Mouse (Mus musculus) activated CD4-positive, CD25-positive, alpha-beta regulatory T cell, adult 4 months (primary cell): ENCODE measurements around the gene Tspear. TPM values are rescaled to one million over a fixed set of nuclear protein-coding genes. Genes with fewer than 3 reads are reported as not detected.
A peak's percentile ranks its signal among the peaks of the same experiment; 100 is the strongest.
"Not testable (repeated sequence)": the region's sequence is repeated elsewhere in the genome, so short reads cannot be mapped to it uniquely, and the experiment has no call there.

ENCODE experiments used
- ATAC-seq: one replicate; pipeline ENCODE4 v1.8.0; 2017
- polyA plus RNA-seq, 2 experiments: library from polyadenylated mRNA; unstranded; fragments of 100-300 nt; shearing (Covaris generic); gene quantifications; one replicate each; pipeline ENCODE4 v1.2.1; 2017

Tspear gene
- polyA plus RNA-seq, 2 experiments from 2014 or later: 0.38 to 0.40 TPM

DNA sequence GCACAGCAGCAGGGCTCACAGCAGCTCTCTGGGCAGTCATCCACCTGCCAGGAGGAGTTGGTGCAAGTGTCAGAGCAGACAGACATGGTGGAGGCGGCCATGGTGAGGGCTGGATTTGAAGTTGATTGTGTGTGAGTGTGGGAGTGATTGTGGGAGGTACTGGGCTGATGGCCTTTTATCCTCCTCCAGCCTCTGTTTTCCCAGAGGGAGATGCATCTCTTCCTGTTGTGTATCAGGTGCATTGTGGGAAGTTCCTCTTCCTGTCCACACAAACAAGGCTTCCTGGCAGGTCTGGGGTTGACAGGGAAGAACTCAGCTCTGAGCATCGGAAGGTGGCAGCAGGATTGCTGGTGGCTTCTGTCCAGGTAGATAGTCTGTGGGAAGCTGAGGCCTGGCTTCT is 108.6 kb downstream of the Tspear start, which contains the start of gene Gm9639:
Gene Gm9639 (minus strand): TSS at position 101 of the 400 bp plus-strand sequence.
- no peak for ATAC-seq

DNA sequence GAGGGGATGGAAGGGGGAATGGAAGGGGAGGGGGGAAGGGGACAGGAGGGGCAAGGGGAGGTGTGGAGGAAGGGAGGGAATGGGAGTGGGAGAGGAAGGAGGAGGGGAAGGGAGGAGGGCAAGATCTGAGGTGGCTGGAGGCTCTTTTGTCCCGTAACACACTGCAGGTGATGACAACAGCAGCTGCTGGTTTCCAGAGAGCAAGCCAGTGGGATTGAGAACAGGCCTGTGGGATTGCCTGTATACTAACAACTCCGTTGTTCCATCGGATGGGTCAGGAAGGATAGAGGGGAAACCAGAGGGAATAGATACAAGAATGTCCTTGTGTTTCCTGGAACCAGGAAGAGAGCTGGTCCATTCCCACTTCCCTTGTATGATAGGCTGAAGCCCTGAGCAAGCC is 111.3 kb downstream of the Tspear start:
- no peak for ATAC-seq

DNA sequence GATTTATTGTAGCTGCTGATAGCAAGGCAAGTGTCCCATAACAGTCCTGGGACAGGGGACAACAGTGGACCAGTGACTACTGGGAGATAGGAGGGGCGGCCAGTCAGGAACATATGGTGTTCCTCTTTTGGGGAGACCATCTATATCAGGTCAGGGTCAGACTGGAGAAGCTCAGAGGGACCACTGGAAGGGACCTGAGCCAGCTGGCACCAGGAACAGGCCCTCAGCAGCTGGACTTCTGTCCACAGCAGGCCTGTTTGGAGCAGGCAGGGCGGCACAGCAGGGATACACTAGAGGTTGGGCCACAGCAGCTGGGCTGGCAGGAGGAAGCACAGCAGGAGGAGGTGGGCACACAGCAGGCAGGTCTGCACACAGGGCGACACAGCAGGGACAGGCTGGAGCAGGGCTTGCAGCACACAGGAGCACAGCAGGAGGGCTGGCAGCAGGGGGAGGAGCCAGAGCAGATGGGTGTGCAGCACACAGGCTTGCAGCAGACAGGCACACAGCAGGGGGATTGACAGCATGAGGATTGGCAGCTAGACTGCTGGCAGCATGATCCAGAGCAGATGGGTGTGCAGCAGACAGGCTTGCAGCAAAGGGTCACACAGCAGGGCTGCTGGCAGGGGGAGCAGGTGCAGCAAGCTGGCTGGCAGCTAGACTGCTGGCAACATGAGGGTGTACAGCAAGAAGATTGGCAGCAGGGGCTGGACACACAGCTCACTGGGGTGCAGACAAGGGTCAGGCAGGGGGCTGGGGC is 112.0 kb downstream of the Tspear start:
- ATAC-seq: not testable (repeated sequence)

DNA sequence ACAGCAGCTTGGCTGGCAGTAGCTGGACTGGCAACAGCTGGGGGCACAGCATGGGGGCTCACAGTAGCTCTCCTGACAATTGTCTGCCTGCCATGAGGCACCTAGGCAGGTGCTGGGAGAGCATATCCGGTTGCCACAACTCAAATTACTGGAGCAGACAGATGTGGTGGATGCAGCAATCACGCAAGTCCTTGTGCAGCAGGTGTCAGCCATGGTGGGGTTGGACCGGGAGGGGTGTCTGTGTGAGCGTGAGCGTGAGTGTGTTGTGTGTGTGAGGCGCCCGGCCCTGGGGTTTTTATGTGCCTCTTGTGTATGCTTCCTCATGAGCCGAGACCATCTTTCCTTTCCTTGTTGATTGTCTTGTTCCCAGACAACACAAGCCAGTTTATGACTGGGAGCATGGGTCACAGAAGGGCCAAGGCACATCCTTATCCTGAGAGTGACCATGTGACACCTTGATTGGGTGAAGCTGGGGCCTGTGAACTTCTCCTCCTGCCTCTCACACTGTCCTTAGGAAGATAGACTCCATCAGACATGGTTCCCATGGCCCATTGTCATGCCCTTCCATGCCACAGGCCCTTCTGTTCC is 112.6 kb downstream of the Tspear start, which contains the start of gene Gm19668:
Gene Gm19668 (minus strand): TSS at position 213 of the 588 bp plus-strand sequence.
- ATAC-seq: no peak

DNA sequence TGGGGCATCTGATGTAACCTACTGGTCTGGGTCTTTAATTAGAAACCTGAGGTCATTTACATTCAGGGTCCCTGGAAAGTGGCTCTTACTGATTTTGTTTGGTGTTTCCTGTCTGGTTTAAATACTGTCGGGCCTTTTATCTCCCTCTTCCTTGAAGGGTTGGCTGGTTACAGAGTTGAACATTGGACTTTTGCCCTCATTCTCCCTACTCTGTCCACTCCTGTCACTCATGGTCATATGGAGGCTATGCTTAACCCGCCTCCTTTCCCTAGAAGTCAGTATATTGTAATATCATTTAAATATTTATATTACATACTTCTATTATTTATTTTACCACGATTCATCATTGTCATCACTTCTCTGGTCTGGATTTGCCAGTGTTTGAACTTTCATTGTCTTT is 117.7 kb downstream of the Tspear start:
- ATAC-seq: no peak

DNA sequence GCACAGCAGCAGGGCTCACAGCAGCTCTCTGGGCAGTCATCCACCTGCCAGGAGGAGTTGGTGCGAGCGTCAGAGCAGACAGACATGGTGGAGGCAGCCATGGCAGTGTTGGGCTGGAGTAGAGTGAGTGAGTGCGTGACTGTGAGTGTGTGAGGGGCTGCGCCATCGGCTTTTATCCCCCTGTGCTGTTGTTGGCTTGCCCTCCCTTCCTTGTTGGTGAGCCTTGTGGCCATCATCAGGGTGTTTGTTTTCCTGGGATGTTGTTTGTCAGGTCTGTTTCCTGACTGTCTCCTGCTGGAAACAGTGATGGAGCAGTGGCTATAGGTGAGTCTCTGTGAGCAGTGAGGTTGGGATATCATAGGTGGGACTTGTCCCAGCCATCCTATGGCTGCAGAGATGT is 125.4 kb downstream of the Tspear start, which contains the start of gene Gm9507:
Gene Gm9507 (minus strand): TSS at position 101 of the 400 bp plus-strand sequence.
- ATAC-seq: no peak

DNA sequence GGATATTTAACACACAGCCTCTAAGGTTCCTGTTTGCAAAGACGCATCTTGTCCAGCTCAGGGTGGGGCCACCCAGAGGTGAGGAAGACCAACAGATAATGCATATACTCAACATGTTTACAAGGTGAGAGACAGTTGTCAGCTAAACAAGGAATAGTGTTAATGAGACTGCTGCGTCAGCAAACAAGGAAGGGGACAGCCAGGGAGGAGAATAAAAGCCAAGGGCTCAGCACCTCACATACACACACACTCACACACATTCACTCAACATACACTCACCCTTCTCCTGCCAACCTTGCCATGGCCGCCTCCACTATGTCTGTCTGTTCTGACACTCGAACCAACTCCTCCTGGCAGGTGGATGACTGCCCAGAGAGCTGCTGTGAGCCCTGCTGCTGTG is 128.0 kb downstream of the Tspear start, which contains the start of gene Gm2696:
Gene Gm2696 (plus strand): TSS at position 301 of the 400 bp plus-strand sequence.
- no peak for ATAC-seq

DNA sequence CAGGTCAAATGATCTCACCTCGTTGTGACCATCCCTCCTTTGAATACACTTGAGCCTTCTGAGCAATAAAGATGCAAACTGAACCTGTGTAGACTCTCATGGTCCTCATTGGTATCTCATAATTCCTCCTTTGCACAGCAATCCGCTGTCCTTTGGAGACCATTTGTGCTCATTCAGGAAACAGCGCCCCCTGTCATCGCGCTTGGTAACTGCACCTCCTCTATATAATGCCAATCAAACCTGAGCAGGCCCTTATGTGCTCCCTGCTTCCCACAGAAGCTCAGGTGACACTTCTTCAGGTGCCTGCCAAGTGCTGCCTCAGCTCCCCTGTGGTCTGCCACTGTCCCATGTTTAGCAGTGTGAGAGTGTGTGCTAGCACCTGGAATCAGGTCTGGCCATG is 129.1 kb downstream of the Tspear start:
- ATAC-seq: no peak

DNA sequence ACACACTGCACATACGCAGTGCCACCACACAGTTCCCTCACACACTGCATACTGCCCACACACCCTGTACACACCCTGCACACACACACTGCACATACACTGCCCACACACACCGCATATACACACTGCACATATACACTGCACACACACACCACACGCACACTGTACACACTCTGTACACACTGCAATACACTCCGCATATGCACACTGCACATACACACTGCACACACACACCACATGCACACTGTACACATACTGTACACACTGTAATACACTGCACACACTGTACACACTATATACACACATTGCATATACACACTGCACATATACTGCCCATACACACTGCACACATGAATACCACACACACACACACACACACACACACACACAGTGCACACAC is 132.2 kb downstream of the Tspear start:
- no peak for ATAC-seq

DNA sequence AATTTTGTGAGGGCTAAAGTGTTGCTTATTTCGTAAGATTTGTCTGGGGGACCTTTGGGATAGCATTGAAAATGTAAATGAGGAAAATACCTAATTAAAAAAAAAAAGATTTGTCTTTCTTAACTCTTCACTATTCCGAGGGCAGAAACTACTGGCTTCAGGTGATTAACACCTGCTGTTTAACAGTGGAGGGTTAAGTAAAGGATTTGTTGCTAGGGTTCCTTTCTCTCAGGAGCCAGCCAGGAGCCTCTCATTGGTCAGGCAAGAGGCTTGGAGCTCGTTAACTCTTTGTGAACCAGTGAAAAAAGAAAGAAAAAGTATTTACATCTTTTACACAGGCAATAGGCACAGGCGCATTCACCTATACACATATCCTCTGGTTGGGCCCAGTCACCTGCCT is 132.8 kb downstream of the Tspear start:
- ATAC-seq: no peak

DNA sequence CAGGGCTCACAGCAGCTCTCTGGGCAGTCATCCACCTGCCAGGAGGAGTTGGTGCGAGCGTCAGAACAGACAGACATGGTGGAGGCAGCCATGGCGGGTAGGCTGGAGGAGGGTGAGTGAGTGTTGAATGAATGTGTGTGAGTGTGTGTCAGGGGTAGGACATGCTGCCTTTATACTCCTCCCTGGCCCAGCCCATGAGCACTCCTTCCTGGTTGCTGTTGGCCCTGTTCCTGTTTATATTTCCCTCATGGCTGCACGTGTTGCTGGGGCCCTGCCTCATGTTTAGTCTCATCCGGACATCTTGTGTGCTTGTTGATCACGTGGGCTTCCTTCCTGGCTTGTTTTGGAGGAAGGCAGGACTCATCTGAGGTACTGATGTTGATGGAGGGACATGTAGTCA is 140.6 kb downstream of the Tspear start, which contains the start of gene Krtap10-4:
Gene Krtap10-4 (minus strand): TSS at position 145 of the 400 bp plus-strand sequence.
- no peak for ATAC-seq

DNA sequence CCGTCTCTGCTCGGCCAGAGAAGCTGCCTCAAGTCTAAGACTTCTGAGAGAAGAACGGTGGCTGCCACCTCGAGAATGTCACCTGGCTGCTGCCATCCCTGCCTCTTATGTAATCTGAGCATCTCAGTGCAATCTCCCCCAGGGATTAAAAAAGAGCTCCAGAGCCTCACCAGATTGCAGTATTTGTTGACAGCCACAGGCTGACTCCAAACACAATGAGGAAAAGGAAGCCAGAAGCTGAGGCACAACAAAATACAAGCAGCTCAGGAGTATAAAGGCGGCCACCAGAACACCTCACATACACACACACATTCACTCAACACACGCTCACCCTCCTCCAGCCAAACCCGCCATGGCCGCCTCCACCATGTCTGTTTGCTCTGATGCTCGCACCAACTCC is 149.3 kb downstream of the Tspear start, which contains the start of gene Krtap10-10:
Gene Krtap10-10 (plus strand): TSS at position 301 of the 400 bp plus-strand sequence.
- no peak for ATAC-seq

DNA sequence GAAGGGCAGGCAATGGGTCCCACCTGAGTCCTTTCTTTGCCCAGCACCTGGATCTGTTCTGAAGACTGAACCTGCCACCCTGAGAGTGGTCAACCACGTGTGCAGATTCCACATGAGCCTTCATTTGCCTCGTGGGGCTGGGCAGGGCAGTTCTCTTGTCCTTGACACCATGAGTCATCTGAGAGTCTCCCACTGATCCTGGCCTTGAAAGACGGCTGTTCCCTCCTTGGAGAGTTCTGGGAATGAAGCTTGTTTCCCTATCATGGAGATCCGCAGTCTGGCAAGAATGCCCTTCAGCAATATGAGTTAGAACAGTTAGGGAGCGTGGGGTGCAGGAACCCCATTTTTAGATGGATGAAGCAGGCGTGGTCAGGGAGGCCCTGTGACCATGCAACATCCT is 152.6 kb downstream of the Tspear start:
- ATAC-seq: no peak

DNA sequence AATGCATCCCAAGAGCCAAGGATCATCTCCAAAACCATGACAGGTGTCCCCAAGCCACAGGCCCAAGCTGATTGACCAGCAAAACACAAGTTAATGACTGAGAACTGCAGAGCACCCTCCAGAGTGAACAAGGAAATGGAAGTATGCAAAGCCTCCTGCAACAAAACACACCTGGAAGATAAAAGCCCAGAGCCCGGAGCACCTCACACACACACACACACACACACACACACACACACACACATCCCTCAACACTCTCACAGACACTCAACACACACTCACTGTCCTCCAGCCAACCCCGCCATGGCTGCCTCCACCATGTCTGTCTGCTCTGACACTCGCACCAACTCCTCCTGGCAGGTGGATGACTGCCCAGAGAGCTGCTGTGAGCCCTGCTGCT is 160.1 kb downstream of the Tspear start, which contains the start of gene Gm36176:
Gene Gm36176 (plus strand): TSS at position 301 of the 400 bp plus-strand sequence.
- no peak for ATAC-seq

DNA sequence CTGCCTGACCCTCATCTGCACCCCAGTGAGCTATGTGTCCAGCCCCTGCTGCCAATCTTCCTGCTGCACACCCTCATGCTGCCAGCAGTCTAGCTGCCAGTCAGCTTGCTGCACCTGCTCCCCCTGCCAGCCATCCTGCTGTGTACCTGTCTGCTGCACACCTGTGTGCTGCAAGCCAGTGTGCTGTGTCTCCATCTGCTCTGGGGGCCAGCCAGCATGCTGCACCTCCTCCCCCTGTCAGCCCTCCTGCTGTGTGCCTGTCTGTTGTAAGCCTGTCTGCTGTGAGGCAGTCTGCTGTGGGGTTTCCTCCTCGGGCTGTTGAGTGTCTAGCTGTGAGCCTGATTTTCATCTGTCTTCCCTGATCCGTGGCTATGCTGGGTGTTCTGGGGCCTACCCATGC is 160.6 kb downstream of the Tspear start:
- ATAC-seq: no peak

DNA sequence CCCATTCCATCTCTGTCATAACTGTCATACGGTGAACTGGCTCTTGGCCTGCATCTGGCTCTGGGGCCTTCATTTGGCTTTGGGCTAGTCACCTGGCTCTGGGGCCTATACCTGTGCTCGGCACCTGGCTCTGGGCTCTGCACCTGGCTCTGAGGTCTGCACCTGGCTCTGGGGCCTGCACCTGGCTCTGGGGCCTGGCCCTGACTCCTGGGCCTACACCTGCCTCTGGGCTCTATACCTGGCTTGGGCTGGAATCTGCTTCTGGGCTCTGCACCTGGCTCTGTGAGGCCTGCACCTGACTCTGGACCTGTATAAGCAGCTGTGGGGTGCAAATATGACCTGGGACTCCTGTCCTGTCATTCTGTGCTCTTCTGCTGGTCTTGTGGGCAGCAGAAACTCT is 161.2 kb downstream of the Tspear start:
- no peak for ATAC-seq

DNA sequence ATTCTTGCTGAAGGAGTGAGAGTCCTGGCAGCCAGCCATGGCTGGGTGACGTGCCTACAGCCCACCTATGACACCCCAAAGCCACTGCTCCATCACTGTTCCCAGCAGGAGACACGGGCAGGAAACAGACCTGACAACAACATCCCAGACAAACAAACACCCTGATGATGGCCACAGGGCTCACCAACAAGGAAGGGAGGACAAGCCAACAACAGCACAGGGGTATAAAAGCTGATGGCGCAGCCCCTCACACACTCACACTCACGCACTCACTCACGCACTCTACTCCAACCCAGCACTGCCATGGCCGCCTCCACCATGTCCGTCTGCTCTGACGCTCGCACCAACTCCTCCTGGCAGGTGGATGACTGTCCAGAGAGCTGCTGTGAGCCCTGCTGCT is 166.2 kb downstream of the Tspear start, which contains the start of gene Gm10318:
Gene Gm10318 (plus strand): TSS at position 301 of the 400 bp plus-strand sequence.
- no peak for ATAC-seq

DNA sequence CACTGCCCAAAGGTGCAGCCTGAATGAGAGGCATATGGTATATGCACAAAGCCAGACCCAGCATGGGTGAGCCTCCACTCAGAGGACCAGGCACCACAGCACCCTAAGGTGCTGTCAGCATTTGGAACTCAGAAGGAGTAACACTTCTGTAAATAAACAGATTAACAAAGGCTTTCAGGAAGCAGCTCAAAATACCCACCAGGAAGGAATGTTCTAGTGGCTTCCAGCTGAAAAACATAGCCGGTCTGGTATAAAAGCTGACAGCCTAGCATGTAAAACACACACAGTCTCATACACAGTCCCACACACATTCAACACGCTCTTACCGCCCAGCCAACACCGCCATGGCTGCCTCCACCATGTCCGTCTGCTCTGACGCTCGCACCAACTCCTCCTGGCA is 175.3 kb downstream of the Tspear start, which contains the start of gene Gm3285:
Gene Gm3285 (plus strand): TSS at position 301 of the 400 bp plus-strand sequence.
- ATAC-seq: no peak

DNA sequence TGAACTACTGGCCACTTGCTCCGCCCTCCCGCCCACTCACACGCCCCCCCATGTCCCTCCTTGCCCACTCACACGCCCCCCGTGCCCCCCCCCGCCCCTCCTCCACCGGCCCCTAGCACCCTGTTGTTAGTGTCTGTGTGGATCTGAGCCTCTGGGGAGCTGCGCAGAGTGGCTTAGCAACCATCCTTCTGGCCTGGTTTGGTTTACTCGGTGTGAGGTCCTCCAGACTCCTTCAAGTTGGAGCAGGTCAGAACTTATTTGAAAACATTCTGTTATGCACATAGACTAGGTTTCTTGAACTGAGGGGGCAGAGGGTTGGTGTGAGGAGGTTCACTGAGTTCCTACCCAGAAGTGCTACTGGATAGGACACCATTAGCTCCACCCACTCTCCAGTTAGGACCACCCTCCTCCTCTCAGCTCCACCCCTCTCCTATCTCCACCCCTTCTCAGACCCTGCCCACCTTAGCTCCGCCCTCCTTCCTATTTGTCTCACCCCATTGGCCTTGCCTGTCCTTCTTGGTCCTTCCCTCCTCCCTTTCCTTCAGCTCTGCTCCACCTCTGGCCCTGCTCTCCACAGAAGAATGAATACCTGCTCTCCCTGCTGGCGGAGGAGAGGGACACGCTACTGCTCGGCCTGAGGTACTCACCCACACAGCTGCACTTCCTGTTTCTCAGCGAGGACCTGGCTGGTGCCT is 177.8 kb downstream of the Tspear start:
- peak; percentile 89 for ATAC-seq

DNA sequence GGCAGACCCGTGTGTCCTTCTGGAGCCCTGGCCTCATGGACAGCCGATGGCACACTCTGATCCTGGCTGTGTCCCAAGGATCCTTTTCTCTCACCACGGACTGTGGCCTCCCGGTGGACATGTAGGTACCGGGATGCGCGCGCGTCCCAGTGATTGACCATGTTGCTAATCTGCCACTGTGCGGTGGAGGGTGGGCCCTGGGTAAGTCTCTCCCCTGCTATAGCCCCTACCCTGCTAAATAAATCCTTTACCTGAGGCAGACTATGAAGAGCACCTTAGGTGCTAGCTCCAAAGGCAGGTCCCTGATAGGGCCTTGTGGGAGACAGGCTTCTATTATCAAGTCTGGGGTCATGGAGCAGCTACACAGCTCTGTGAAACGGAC is 178.4 kb downstream of the Tspear start:
- no peak for ATAC-seq

DNA sequence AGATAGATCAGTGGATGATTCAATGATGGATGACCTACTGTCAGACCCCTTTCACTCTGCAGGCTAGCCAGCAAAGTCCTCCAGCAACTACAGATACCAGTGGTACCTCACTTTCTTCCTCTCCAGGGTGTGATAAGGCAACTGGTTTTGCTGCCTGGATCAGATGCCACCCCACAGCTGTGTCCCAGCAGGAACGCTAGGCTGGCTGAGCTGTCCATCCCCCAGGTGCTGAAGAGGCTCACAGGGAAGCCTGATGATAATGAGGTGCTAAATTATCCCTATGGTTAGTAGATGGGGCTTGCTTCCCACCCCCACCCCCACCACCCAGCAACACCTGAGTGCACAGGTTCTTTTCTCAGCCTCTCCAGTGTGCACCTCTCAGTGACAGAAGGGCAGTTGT is 181.2 kb downstream of the Tspear start:
- no peak for ATAC-seq

DNA sequence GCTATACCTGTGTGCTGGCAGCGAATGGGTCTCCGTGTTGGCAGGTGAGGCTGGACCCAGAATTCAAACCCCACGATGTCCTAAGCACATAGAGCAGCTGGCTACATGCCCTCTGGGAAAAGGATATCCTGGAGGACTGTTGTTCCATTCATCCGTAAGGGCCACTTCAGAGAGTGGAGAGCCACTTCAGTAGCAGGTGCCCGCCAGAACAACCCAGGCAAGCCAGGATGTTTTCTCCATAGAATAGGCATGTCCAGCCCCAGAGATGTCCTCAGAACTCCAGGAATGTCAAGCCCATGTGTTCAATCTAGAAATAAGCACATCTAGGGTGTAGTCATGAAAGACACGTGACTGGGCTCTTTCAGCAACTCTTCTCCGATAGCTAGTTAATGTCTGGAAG is 183.3 kb downstream of the Tspear start:
- ATAC-seq: no peak

DNA sequence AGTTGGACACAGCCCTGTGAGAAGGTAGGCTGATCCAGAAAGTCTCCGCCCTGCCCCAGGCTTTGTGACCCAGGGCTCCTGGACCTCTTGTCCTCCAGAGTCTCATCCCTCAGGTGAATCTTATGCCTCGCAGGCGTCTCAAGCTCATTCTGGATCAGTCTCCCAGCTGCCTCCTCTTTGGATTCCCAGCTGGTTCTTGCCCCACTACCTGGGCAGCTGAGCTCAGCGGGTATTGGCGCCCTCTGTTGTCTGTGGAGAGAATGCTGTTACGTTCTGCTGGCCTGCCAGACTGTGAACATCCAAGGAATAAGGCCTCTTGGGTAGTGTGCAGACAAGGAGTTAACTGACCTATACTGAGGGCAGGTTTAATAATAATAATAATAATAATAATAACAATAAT is 192.6 kb downstream of the Tspear start:
- no peak for ATAC-seq
